Mouse (Mus musculus): ENCODE data around the gene Plxdc1. TPM values are rescaled to one million over a fixed set of nuclear protein-coding genes. Genes with fewer than 3 reads are reported as not detected.

The Plxdc1 gene
- 0.72 and 1.0 TPM in 2 replicates for polyA plus RNA-seq (2015; fragmentation: Nextera tagmentation; extraction: Ambion mirVana)

- peaks cover 14% of the 10 kb centered on the region for H3K4me1 ChIP-seq (ENCODE audit: control insufficient read depth, insufficient read depth, low read length)
- ATAC-seq (ENCODE audit: insufficient read depth, low FRiP score): no peak
- no peaks in the 10 kb centered on the region for H3K9me3 ChIP-seq (replicated peaks; ENCODE audit: control insufficient read depth, low read length)
- H3K4me3 ChIP-seq (replicated peaks; ENCODE audit: low read length): peak within 1 kb of the TSS; percentile 65
- no peaks in the 10 kb centered on the region for H3K36me3 ChIP-seq (ENCODE audit: control insufficient read depth, insufficient read depth, low read length)
- no peak within 1 kb of the TSS for H3K27ac ChIP-seq (ENCODE audit: low read length)
- H3K4me2 ChIP-seq (ENCODE audit: low read depth, low read length): peak within 1 kb of the TSS; percentile 91
- peak within 1 kb of the TSS; percentile 77 for H3K9ac ChIP-seq (ENCODE audit: low read length)
- H3K27me3 ChIP-seq (ENCODE audit: control insufficient read depth, insufficient read depth, low read length): peaks cover 16% of the 10 kb centered on the region
- 2% methylated on average over 69 of the region's 74 CpGs for WGBS
Measured at GRCm38 (mm10) chr11:97985727-97986677, at the start of gene Plxdc1. Gene Plxdc1, minus strand, starts transcription at chr11:97986444.

GRCm38 (mm10) chr11:98035977-98036377 lies 49.7 kb upstream of the Plxdc1 start:
- H3K4me1 ChIP-seq (ENCODE audit: control insufficient read depth, insufficient read depth, low read length): peaks cover 13% of the 10 kb centered on the region
- WGBS: under 1% methylated on average over 27 of the region's 27 CpGs
- peak overlapping the region; percentile 34 for H3K4me3 ChIP-seq (replicated peaks; ENCODE audit: low read length)
- H3K27me3 ChIP-seq (ENCODE audit: control insufficient read depth, insufficient read depth, low read length): peaks cover 9% of the 10 kb centered on the region; the same call in 1 of the 2 replicates
- H3K27ac ChIP-seq (ENCODE audit: low read length): no peak overlapping the region
- peak overlapping the region; percentile 53 for H3K4me2 ChIP-seq (ENCODE audit: low read depth, low read length)
- ATAC-seq (ENCODE audit: insufficient read depth, low FRiP score): peak; percentile 59; the same call in 1 of the 2 replicates
- peak overlapping the region; percentile 50 for H3K9ac ChIP-seq (ENCODE audit: low read length)
- H3K9me3 ChIP-seq (replicated peaks; ENCODE audit: control insufficient read depth, low read length): no peaks in the 10 kb centered on the region
- no peaks in the 10 kb centered on the region for H3K36me3 ChIP-seq (ENCODE audit: control insufficient read depth, insufficient read depth, low read length)

DNA sequence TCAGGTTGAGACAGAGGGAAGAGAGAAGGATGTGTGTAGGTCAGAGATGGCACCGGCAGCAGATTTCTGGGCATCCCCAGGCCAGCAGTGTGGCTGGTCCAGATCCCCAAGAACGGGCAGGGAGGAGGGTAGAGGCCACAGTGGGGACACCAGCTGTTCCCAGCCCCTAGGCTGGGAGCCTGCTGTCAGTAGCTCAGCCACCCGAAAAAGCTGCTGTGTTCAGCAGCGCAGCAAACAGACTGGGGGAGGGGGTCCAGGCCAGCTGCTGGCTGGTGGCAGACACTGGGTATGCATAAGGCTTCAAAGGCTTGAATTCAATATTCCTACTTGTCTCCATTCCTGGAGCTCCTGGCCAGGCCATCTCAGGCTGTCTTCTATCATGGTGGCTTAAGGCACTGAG lies 48.6 kb upstream of the Plxdc1 start:
- H3K4me3 ChIP-seq (replicated peaks; ENCODE audit: low read length): no peak overlapping the region

GRCm38 (mm10) chr11:98034061-98034460 lies 47.8 kb upstream of the Plxdc1 start:
- Histone ChIP-seq H3K4me1 (ENCODE audit: control insufficient read depth, insufficient read depth, low read length) (peaks cover 13% of the 10 kb centered on the region), H3K9me3 (replicated peaks; ENCODE audit: control insufficient read depth, low read length) (no peaks in the 10 kb centered on the region), H3K36me3 (ENCODE audit: control insufficient read depth, insufficient read depth, low read length) (0 out of 2 replicates have a peak, but pooled peaks cover 3% of the 10 kb centered on the region), H3K27ac (ENCODE audit: low read length) (no peak overlapping the region), H3K4me2 (ENCODE audit: low read depth, low read length) (no peak overlapping the region), H3K9ac (ENCODE audit: low read length) (no peak overlapping the region), H3K27me3 (ENCODE audit: control insufficient read depth, insufficient read depth, low read length) (peaks cover 9% of the 10 kb centered on the region; the same call in 1 of the 2 replicates), H3K4me3 (replicated peaks; ENCODE audit: low read length) (no peak overlapping the region)
- 79% methylated on average over 5 of the region's 5 CpGs for WGBS
- ATAC-seq (ENCODE audit: insufficient read depth, low FRiP score): no peak

More for the DNA sequence above, 48.6 kb upstream of the Plxdc1 start:
- H3K4me1 ChIP-seq (ENCODE audit: control insufficient read depth, insufficient read depth, low read length): peaks cover 13% of the 10 kb centered on the region
- ATAC-seq (ENCODE audit: insufficient read depth, low FRiP score): no peak
- no peak overlapping the region for H3K27ac ChIP-seq (ENCODE audit: low read length)
- H3K9ac ChIP-seq (ENCODE audit: low read length): peak overlapping the region; percentile 22; the same call in 1 of the 2 replicates
- H3K36me3 ChIP-seq (ENCODE audit: control insufficient read depth, insufficient read depth, low read length): no peaks in the 10 kb centered on the region
- H3K9me3 ChIP-seq (replicated peaks; ENCODE audit: control insufficient read depth, low read length): no peaks in the 10 kb centered on the region
- H3K27me3 ChIP-seq (ENCODE audit: control insufficient read depth, insufficient read depth, low read length): peaks cover 9% of the 10 kb centered on the region; the same call in 1 of the 2 replicates
- no peak overlapping the region for H3K4me2 ChIP-seq (ENCODE audit: low read depth, low read length)
- 39% methylated on average over 4 of the region's 4 CpGs for WGBS

DNA sequence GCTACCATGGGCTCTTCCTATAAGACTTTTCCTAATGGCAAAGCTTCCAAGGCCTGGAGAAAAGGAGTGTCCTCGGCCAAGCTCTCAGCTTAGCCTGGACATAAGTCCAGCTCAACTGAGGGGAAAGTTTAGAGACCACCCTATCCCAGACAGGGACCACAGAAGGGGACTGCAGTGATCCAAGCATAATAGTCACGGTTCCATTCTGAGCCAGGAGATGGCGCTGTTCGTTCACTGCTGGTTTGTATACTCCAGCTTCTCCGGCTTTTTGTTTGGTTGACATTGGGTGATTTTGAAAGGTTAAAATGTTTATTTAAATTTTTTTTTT lies 45.2 kb upstream of the Plxdc1 start:
- ATAC-seq (ENCODE audit: insufficient read depth, low FRiP score): no peak
- H3K4me3 ChIP-seq (replicated peaks; ENCODE audit: low read length): no peak overlapping the region
- peaks cover 2% of the 10 kb centered on the region; the same call in 1 of the 2 replicates for H3K27me3 ChIP-seq (ENCODE audit: control insufficient read depth, insufficient read depth, low read length)
- no peak overlapping the region for H3K4me2 ChIP-seq (ENCODE audit: low read depth, low read length)
- H3K36me3 ChIP-seq (ENCODE audit: control insufficient read depth, insufficient read depth, low read length): 0 out of 2 replicates have a peak, but pooled peaks cover 11% of the 10 kb centered on the region
- no peak overlapping the region for H3K27ac ChIP-seq (ENCODE audit: low read length)
- 5% methylated on average over 5 of the region's 5 CpGs for WGBS
- peaks cover 13% of the 10 kb centered on the region for H3K4me1 ChIP-seq (ENCODE audit: control insufficient read depth, insufficient read depth, low read length)
- H3K9me3 ChIP-seq (replicated peaks; ENCODE audit: control insufficient read depth, low read length): no peaks in the 10 kb centered on the region
- H3K9ac ChIP-seq (ENCODE audit: low read length): no peak overlapping the region

GRCm38 (mm10) chr11:98030701-98031442 lies 44.6 kb upstream of the Plxdc1 start:
- no peak overlapping the region for H3K4me3 ChIP-seq (replicated peaks; ENCODE audit: low read length)
- ATAC-seq (ENCODE audit: insufficient read depth, low FRiP score): no peak
- H3K27ac ChIP-seq (ENCODE audit: low read length): no peak overlapping the region
- H3K9ac ChIP-seq (ENCODE audit: low read length): no peak overlapping the region
- WGBS: 43% methylated on average over 5 of the region's 5 CpGs
- H3K9me3 ChIP-seq (replicated peaks; ENCODE audit: control insufficient read depth, low read length): no peaks in the 10 kb centered on the region
- peaks cover 10% of the 10 kb centered on the region for H3K4me1 ChIP-seq (ENCODE audit: control insufficient read depth, insufficient read depth, low read length)
- no peak overlapping the region for H3K4me2 ChIP-seq (ENCODE audit: low read depth, low read length)
- H3K36me3 ChIP-seq (ENCODE audit: control insufficient read depth, insufficient read depth, low read length): 0 out of 2 replicates have a peak, but pooled peaks cover 11% of the 10 kb centered on the region
- H3K27me3 ChIP-seq (ENCODE audit: control insufficient read depth, insufficient read depth, low read length): no peaks in the 10 kb centered on the region

GRCm38 (mm10) chr11:98027785-98028184 lies 41.5 kb upstream of the Plxdc1 start:
- WGBS: 14% methylated on average over 7 of the region's 7 CpGs
- peak overlapping the region; percentile 100 for H3K9ac ChIP-seq (ENCODE audit: low read length)
- no peaks in the 10 kb centered on the region for H3K9me3 ChIP-seq (replicated peaks; ENCODE audit: control insufficient read depth, low read length)
- ATAC-seq (ENCODE audit: insufficient read depth, low FRiP score): no peak
- H3K4me2 ChIP-seq (ENCODE audit: low read depth, low read length): peak overlapping the region; percentile 72
- H3K27me3 ChIP-seq (ENCODE audit: control insufficient read depth, insufficient read depth, low read length): no peaks in the 10 kb centered on the region
- H3K36me3 ChIP-seq (ENCODE audit: control insufficient read depth, insufficient read depth, low read length): 0 out of 2 replicates have a peak, but pooled peaks cover 11% of the 10 kb centered on the region
- peak overlapping the region; percentile 88 for H3K4me3 ChIP-seq (replicated peaks; ENCODE audit: low read length)
- H3K27ac ChIP-seq (ENCODE audit: low read length): no peak overlapping the region
- peaks cover 11% of the 10 kb centered on the region for H3K4me1 ChIP-seq (ENCODE audit: control insufficient read depth, insufficient read depth, low read length)

GRCm38 (mm10) chr11:98027297-98027688 lies 41.0 kb upstream of the Plxdc1 start:
- Histone ChIP-seq H3K4me1 (ENCODE audit: control insufficient read depth, insufficient read depth, low read length) (peaks cover 11% of the 10 kb centered on the region), H3K9me3 (replicated peaks; ENCODE audit: control insufficient read depth, low read length) (no peaks in the 10 kb centered on the region), H3K27me3 (ENCODE audit: control insufficient read depth, insufficient read depth, low read length) (no peaks in the 10 kb centered on the region), H3K9ac (ENCODE audit: low read length) (peak overlapping the region; percentile 100), H3K4me3 (replicated peaks; ENCODE audit: low read length) (peak overlapping the region; percentile 88), H3K36me3 (ENCODE audit: control insufficient read depth, insufficient read depth, low read length) (0 out of 2 replicates have a peak, but pooled peaks cover 11% of the 10 kb centered on the region), H3K27ac (ENCODE audit: low read length) (peak overlapping the region; percentile 72), H3K4me2 (ENCODE audit: low read depth, low read length) (peak overlapping the region; percentile 72)
- WGBS: under 1% methylated on average over 18 of the region's 18 CpGs
- no peak for ATAC-seq (ENCODE audit: insufficient read depth, low FRiP score)
